Comparison of ENCODE assay signal across 17 mouse cellular contexts in genomic region chr17:13542261-13542660, GRCm38 (mm10).
DNase-seq lines count a peak whose midpoint lies in the region; ATAC-seq lines count a peak whose summit lies in the region.
"Had no signal": no experiment of that assay in that cellular context is flagged by ENCODE, and none has a peak within 500 bp of the region (broad histone marks: within the 10 kb centered on the region; RNA-seq: fewer than 3 reads in every experiment).

No protein-coding gene starts in this region.

- peak; percentile 8 for DNase-seq in embryo, embryonic 10.5 days (ENCODE audit: low spot score)
- DNase-seq in embryo, embryonic 10 days (ENCODE audit: low spot score) = no peak
- peak; percentile 81 for DNase-seq in midbrain, embryonic 11.5 days (ENCODE audit: low spot score, missing footprints)
- DNase-seq in large intestine, adult 2 months (ENCODE audit: low read depth, low spot score) = peak; percentile 42
- DNase-seq in thymus, postnatal 36 days = peak; percentile 22 to 27
- no peak for DNase-seq in left cerebral cortex, postnatal 4 days
- no peak for DNase-seq in right cerebral cortex, postnatal 10 days (ENCODE audit: low spot score in 2 of 2)
- DNase-seq: cerebellum, adult 2 months; kidney, adult 8-10 months; right cerebral cortex, postnatal 25 days had no signal

- no peak overlapping the region for H3K4me3 ChIP-seq in midbrain, embryonic 11.5 days (ENCODE audit: low read depth, low read length)
- no peak overlapping the region for H3K4me3 ChIP-seq in midbrain, embryonic 13.5 days (replicated peaks)
- H3K4me3 ChIP-seq: forebrain, embryonic 10.5 days; heart, embryonic 10.5 days; hindbrain, embryonic 12.5 days; layer of hippocampus, adult 2 months; neural tube, embryonic 15.5 days had no signal

- peaks cover 49% of the 10 kb centered on the region for H3K9me3 ChIP-seq in midbrain, embryonic 11.5 days (ENCODE audit: control insufficient read depth, low read length)
- peaks cover 60% of the 10 kb centered on the region for H3K9me3 ChIP-seq in midbrain, embryonic 13.5 days

- no peaks in the 10 kb centered on the region for H3K4me1 ChIP-seq in midbrain, embryonic 11.5 days (ENCODE audit: control insufficient read depth, insufficient read depth, low read length)
- H3K4me1 ChIP-seq in midbrain, embryonic 13.5 days (replicated peaks) = no peaks in the 10 kb centered on the region
- H3K4me1 ChIP-seq: forebrain, embryonic 10.5 days; heart, embryonic 10.5 days; hindbrain, embryonic 12.5 days; neural tube, embryonic 15.5 days had no signal

- H3K36me3 ChIP-seq in midbrain, embryonic 11.5 days (ENCODE audit: control insufficient read depth, insufficient read depth, low read length) = no peaks in the 10 kb centered on the region
- no peaks in the 10 kb centered on the region for H3K36me3 ChIP-seq in midbrain, embryonic 13.5 days
- H3K36me3 ChIP-seq: forebrain, embryonic 10.5 days; heart, embryonic 10.5 days; hindbrain, embryonic 12.5 days; neural tube, embryonic 15.5 days had no signal

- H3K9ac ChIP-seq in midbrain, embryonic 11.5 days (ENCODE audit: low read length) = no peak overlapping the region
- H3K9ac ChIP-seq in midbrain, embryonic 13.5 days (replicated peaks) = no peak overlapping the region
- H3K9ac ChIP-seq: hindbrain, embryonic 12.5 days; neural tube, embryonic 15.5 days had no signal

- no peak for ATAC-seq in midbrain, embryonic 11.5 days (ENCODE audit: low FRiP score)
- ATAC-seq in midbrain, embryonic 13.5 days = no peak
- ATAC-seq: midbrain, embryonic 16.5 days had no signal

- H3K27ac ChIP-seq in midbrain, embryonic 11.5 days (ENCODE audit: low read depth, low read length) = no peak overlapping the region
- no peak overlapping the region for H3K27ac ChIP-seq in midbrain, embryonic 13.5 days
- H3K27ac ChIP-seq: forebrain, embryonic 10.5 days; heart, embryonic 10.5 days; hindbrain, embryonic 12.5 days; layer of hippocampus, adult 2 months; neural tube, embryonic 15.5 days had no signal

- intact Hi-C loops in left cerebral cortex, postnatal 4 days (cut with DNase I) = no loop called here

- no peaks in the 10 kb centered on the region for H3K27me3 ChIP-seq in midbrain, embryonic 11.5 days (ENCODE audit: control insufficient read depth, insufficient read depth, low read length)
- H3K27me3 ChIP-seq in midbrain, embryonic 13.5 days = no peaks in the 10 kb centered on the region
- H3K27me3 ChIP-seq: hindbrain, embryonic 12.5 days; neural tube, embryonic 15.5 days had no signal

- H3K4me2 ChIP-seq in midbrain, embryonic 11.5 days = no peak overlapping the region
- no peak overlapping the region for H3K4me2 ChIP-seq in midbrain, embryonic 13.5 days (replicated peaks)
- H3K4me2 ChIP-seq: hindbrain, embryonic 12.5 days; neural tube, embryonic 15.5 days had no signal

Comparison
In these comparisons a context has a peak if more than half of its experiments do, and no peak if none do; other contexts are left out.
1. DNase-seq: peak in embryo, embryonic 10.5 days (single experiment), midbrain, embryonic 11.5 days (single experiment), large intestine, adult 2 months (single experiment) and thymus, postnatal 36 days (2 of 2); none in embryo, embryonic 10 days (single experiment), left cerebral cortex, postnatal 4 days (single experiment) and right cerebral cortex, postnatal 10 days (0 of 2).